Mouse (Mus musculus) heart, embryonic 12.5 days (tissue): ENCODE results near the gene Samd1. TPM values are rescaled to one million over a fixed set of nuclear protein-coding genes. Genes with fewer than 3 reads are reported as not detected.
A peak's percentile ranks its signal among the peaks of the same experiment; 100 is the strongest.
"Not testable (repeated sequence)": the region's sequence is repeated elsewhere in the genome, so short reads cannot be mapped to it uniquely, and the experiment has no call there.

ENCODE experiments used
- ATAC-seq: fragments of 200-750 bp; cut with Nextera tagmentation; 2 replicates; pipeline ENCODE4 v1.8.0; 2017; ENCODE audit warnings: moderate TSS enrichment, moderate library complexity; ENCODE audit not compliant: insufficient number of reproducible peaks, low FRiP score
- H3K27ac ChIP-seq: fragments of 300-500 bp; sonication (generic); 2 replicates; pipeline ENCODE4 v1.5.1; 2016; ENCODE audit warnings: mild to moderate bottlenecking, moderate library complexity; ENCODE audit not compliant: poor library complexity, severe bottlenecking
- H3K27me3 ChIP-seq: fragments of 300-500 bp; sonication (generic); replicated peaks from 2 replicates; pipeline ENCODE4 v1.6.1; 2016; ENCODE audit warnings: mild to moderate bottlenecking, moderate library complexity
- H3K36me3 ChIP-seq: fragments of 300-500 bp; sonication (generic); 2 replicates; pipeline ENCODE4 v1.6.1; 2016; ENCODE audit warnings: mild to moderate bottlenecking, moderate library complexity
- H3K4me1 ChIP-seq: fragments of 300-500 bp; sonication (generic); replicated peaks from 2 replicates; pipeline ENCODE4 v1.6.1; 2016; ENCODE audit warnings: mild to moderate bottlenecking
- H3K4me2 ChIP-seq: fragments of 300-500 bp; sonication (generic); 2 replicates; pipeline ENCODE4 v1.6.1; 2016; ENCODE audit warnings: mild to moderate bottlenecking, moderate library complexity
- H3K4me3 ChIP-seq: fragments of 300-500 bp; sonication (generic); 2 replicates; pipeline ENCODE4 v1.5.1; 2016; ENCODE audit warnings: mild to moderate bottlenecking
- H3K9ac ChIP-seq: fragments of 300-500 bp; sonication (generic); 2 replicates; pipeline ENCODE4 v1.6.1; 2016; ENCODE audit warnings: mild to moderate bottlenecking, moderate library complexity
- H3K9me3 ChIP-seq: fragments of 300-500 bp; sonication (generic); replicated peaks from 2 replicates; pipeline ENCODE4 v1.6.1; 2016; ENCODE audit warnings: mild to moderate bottlenecking, moderate library complexity
- WGBS: fragments of 180-500 bp; shearing (Covaris S2); methylation state at CpG from one replicate; pipeline ENCODE4 v1.1.7; 2016; 5-methylcytosine and 5-hydroxymethylcytosine counted together
- polyA plus RNA-seq: library from polyadenylated mRNA; unstranded; fragments of >200 nt; fragmentation: Nextera tagmentation; extraction: Ambion mirVana; gene quantifications from 2 replicates; pipeline ENCODE4 v1.2.1, GENCODE M21; 2016

The Samd1 gene
- polyA plus RNA-seq, 1 experiment from 2014 or later = 4.5 TPM

GRCm38 (mm10) chr8:83973161-83974031 lies 24.1 kb upstream of the Samd1 start:
- peak overlapping the region; percentile 91 for H3K9ac ChIP-seq
- peak overlapping the region; percentile 67 for H3K27ac ChIP-seq
- no peaks in the 10 kb centered on the region for H3K27me3 ChIP-seq
- peak; percentile 23 for ATAC-seq
- peak overlapping the region; percentile 80 for H3K4me3 ChIP-seq
- 2% methylated on average over 37 of the region's 37 CpGs for WGBS
- H3K9me3 ChIP-seq = no peaks in the 10 kb centered on the region
- peak overlapping the region; percentile 96 for H3K4me2 ChIP-seq
- peaks cover 51% of the 10 kb centered on the region for H3K4me1 ChIP-seq
- H3K36me3 ChIP-seq = peaks cover 14% of the 10 kb centered on the region

- H3K9me3 ChIP-seq = no peaks in the 10 kb centered on the region
- peak overlapping the region; percentile 80 for H3K4me3 ChIP-seq
- no peak for ATAC-seq
Observed at GRCm38 (mm10) chr8:83974521-83974920, 23.0 kb upstream of the Samd1 start.

GRCm38 (mm10) chr8:83976101-83976630 lies 21.3 kb upstream of the Samd1 start:
- Histone ChIP-seq H3K27ac (no peak overlapping the region), H3K4me1 (peaks cover 77% of the 10 kb centered on the region)
- ATAC-seq = no peak

More at GRCm38 (mm10) chr8:83974521-83974920, 23.0 kb upstream of the Samd1 start:
- H3K27me3 ChIP-seq = no peaks in the 10 kb centered on the region
- peaks cover 4% of the 10 kb centered on the region for H3K36me3 ChIP-seq
- 65% methylated on average over 4 of the region's 4 CpGs for WGBS
- peaks cover 62% of the 10 kb centered on the region for H3K4me1 ChIP-seq
- peak overlapping the region; percentile 96 for H3K4me2 ChIP-seq
- H3K27ac ChIP-seq = peak overlapping the region; percentile 54
- peak overlapping the region; percentile 91; the same call in 1 of the 2 replicates for H3K9ac ChIP-seq

GRCm38 (mm10) chr8:83976779-83977350 lies 20.6 kb upstream of the Samd1 start:
- H3K4me1 ChIP-seq = peaks cover 75% of the 10 kb centered on the region
- H3K9ac ChIP-seq = no peak overlapping the region
- WGBS = 81% methylated on average over 5 of the region's 5 CpGs
- H3K4me2 ChIP-seq = no peak overlapping the region
- no peak overlapping the region for H3K4me3 ChIP-seq
- H3K27me3 ChIP-seq = no peaks in the 10 kb centered on the region
- no peak for ATAC-seq
- H3K9me3 ChIP-seq = no peaks in the 10 kb centered on the region
- H3K36me3 ChIP-seq = peaks cover 14% of the 10 kb centered on the region
- no peak overlapping the region; the same call in 1 of the 2 replicates for H3K27ac ChIP-seq

More at GRCm38 (mm10) chr8:83976101-83976630, 21.3 kb upstream of the Samd1 start:
- Histone ChIP-seq H3K36me3 (peaks cover 7% of the 10 kb centered on the region), H3K4me3 (no peak overlapping the region), H3K9me3 (no peaks in the 10 kb centered on the region), H3K27me3 (no peaks in the 10 kb centered on the region), H3K9ac (0 out of 2 replicates have a peak overlapping the region, but pooled peaks have one; percentile 10), H3K4me2 (no peak overlapping the region)
- WGBS = 83% methylated on average over 4 of the region's 4 CpGs

GRCm38 (mm10) chr8:83977646-83978045 lies 19.8 kb upstream of the Samd1 start:
- 56% methylated on average over 6 of the region's 6 CpGs for WGBS
- Histone ChIP-seq H3K9ac (peak overlapping the region; percentile 54), H3K27ac (peak overlapping the region; percentile 49), H3K4me1 (peaks cover 73% of the 10 kb centered on the region), H3K27me3 (no peaks in the 10 kb centered on the region), H3K36me3 (peaks cover 22% of the 10 kb centered on the region), H3K4me2 (peak overlapping the region; percentile 30), H3K4me3 (no peak overlapping the region), H3K9me3 (no peaks in the 10 kb centered on the region)
- no peak for ATAC-seq

- no peak overlapping the region for H3K4me3 ChIP-seq
- H3K27me3 ChIP-seq = no peaks in the 10 kb centered on the region
- H3K9me3 ChIP-seq = no peaks in the 10 kb centered on the region
- H3K4me1 ChIP-seq = peaks cover 73% of the 10 kb centered on the region
- ATAC-seq = no peak
- peak overlapping the region; percentile 49 for H3K27ac ChIP-seq
- peaks cover 27% of the 10 kb centered on the region for H3K36me3 ChIP-seq
- H3K9ac ChIP-seq = peak overlapping the region; percentile 54
- WGBS = 61% methylated on average over 9 of the region's 9 CpGs
- peak overlapping the region; percentile 30 for H3K4me2 ChIP-seq
Observed at GRCm38 (mm10) chr8:83978200-83978599, 19.3 kb upstream of the Samd1 start.

GRCm38 (mm10) chr8:83980250-83980649 lies 17.2 kb upstream of the Samd1 start:
- Histone ChIP-seq H3K4me3 (no peak overlapping the region), H3K4me2 (peak overlapping the region; percentile 20), H3K36me3 (peaks cover 46% of the 10 kb centered on the region), H3K4me1 (peaks cover 55% of the 10 kb centered on the region), H3K27ac (peak overlapping the region; percentile 85), H3K27me3 (no peaks in the 10 kb centered on the region), H3K9me3 (no peaks in the 10 kb centered on the region), H3K9ac (0 out of 2 replicates have a peak overlapping the region, but pooled peaks have one; percentile 23)
- WGBS = 67% methylated on average over 1 of the region's 1 CpGs
- ATAC-seq = peak; percentile 82

GRCm38 (mm10) chr8:83980845-83981244 lies 16.6 kb upstream of the Samd1 start:
- WGBS = 73% methylated on average over 8 of the region's 8 CpGs
- peaks cover 54% of the 10 kb centered on the region for H3K4me1 ChIP-seq
- no peaks in the 10 kb centered on the region for H3K9me3 ChIP-seq
- H3K36me3 ChIP-seq = peaks cover 50% of the 10 kb centered on the region
- ATAC-seq = no peak; the same call in 1 of the 2 replicates
- no peak overlapping the region for H3K4me2 ChIP-seq
- H3K4me3 ChIP-seq = no peak overlapping the region
- peak overlapping the region; percentile 63; the same call in 1 of the 2 replicates for H3K9ac ChIP-seq
- H3K27me3 ChIP-seq = no peaks in the 10 kb centered on the region
- peak overlapping the region; percentile 85 for H3K27ac ChIP-seq

- Histone ChIP-seq H3K27me3 (no peaks in the 10 kb centered on the region), H3K9ac (no peak overlapping the region; the same call in 1 of the 2 replicates), H3K27ac (peak overlapping the region; percentile 85; the same call in 1 of the 2 replicates), H3K4me3 (no peak overlapping the region), H3K36me3 (peaks cover 57% of the 10 kb centered on the region), H3K4me1 (peaks cover 48% of the 10 kb centered on the region), H3K9me3 (no peaks in the 10 kb centered on the region), H3K4me2 (no peak overlapping the region)
- ATAC-seq = no peak
- WGBS = 93% methylated on average over 7 of the region's 7 CpGs
Observed at GRCm38 (mm10) chr8:83981533-83981932, 15.9 kb upstream of the Samd1 start.

- whole genome bisulfite sequencing = 68% methylated on average over 4 of the region's 4 CpGs
- no peak overlapping the region for H3K9ac ChIP-seq
- ATAC-seq = no peak
- no peaks in the 10 kb centered on the region for H3K27me3 ChIP-seq
- H3K4me2 ChIP-seq = no peak overlapping the region
- peaks cover 66% of the 10 kb centered on the region for H3K36me3 ChIP-seq
- peaks cover 39% of the 10 kb centered on the region for H3K4me1 ChIP-seq
- H3K9me3 ChIP-seq = no peaks in the 10 kb centered on the region
- no peak overlapping the region for H3K27ac ChIP-seq
- no peak overlapping the region for H3K4me3 ChIP-seq
Observed at GRCm38 (mm10) chr8:83982449-83982848, 15.0 kb upstream of the Samd1 start.

- WGBS = 96% methylated on average over 2 of the region's 2 CpGs
- H3K27ac ChIP-seq, H3K27me3 ChIP-seq, H3K9me3 ChIP-seq, ATAC-seq, H3K4me3 ChIP-seq, H3K4me2 ChIP-seq, H3K9ac ChIP-seq: not testable (repeated sequence)
- Histone ChIP-seq H3K36me3 (peaks cover 74% of the 10 kb centered on the region), H3K4me1 (peaks cover 31% of the 10 kb centered on the region)
Observed at GRCm38 (mm10) chr8:83983222-83983621, 14.2 kb upstream of the Samd1 start.
